Mouse (Mus musculus) ES-E14 (cell line): ENCODE measurements at regions not wholly inside any gene's neighbourhood (a gene's known extent, or its start where the extent isn't known, plus 50 kb on each side); places are given as distances from the start of the nearest gene placed in this dataset.

Source experiments
- HCFC1 ChIP-seq: IDR thresholded peaks from 2 replicates; pipeline ENCODE4 v1.6.1; 2012; ENCODE audit warnings: low read length, inconsistent platforms, borderline replicate concordance; ENCODE audit not compliant: insufficient read depth
- MAFK ChIP-seq: IDR thresholded peaks from 2 replicates; pipeline ENCODE4 v1.6.1; 2014; ENCODE audit warnings: mild to moderate bottlenecking, low read depth, low read length, inconsistent platforms; ENCODE audit not compliant: insufficient read depth
- ZC3H11A ChIP-seq: IDR thresholded peaks from 2 replicates; pipeline ENCODE4 v1.6.1; 2012; ENCODE audit warnings: low read depth, mild to moderate bottlenecking, inconsistent platforms, low read length, borderline replicate concordance
- ZNF384 ChIP-seq: IDR thresholded peaks from 2 replicates; pipeline ENCODE4 v1.6.1; 2012; ENCODE audit warnings: low read depth, low read length, inconsistent platforms

GRCm38 (mm10) chr6:13379727-13380126 is 155.0 kb upstream of the Vwde start:
- TF ChIP-seq ZC3H11A (no peak), ZNF384 (no peak), MAFK (no peak), HCFC1 (no peak)
